Mouse (Mus musculus) heart, adult 2 months (tissue): ENCODE data around the gene Rfx3.

Experiments used
- CTCF ChIP-seq: fragments of 200-600 bp; IDR thresholded peaks from 2 replicates; pipeline ENCODE4 v1.8.1; 2022; ENCODE audit warnings: antibody characterized with exemption, mild to moderate bottlenecking, moderate library complexity
- EP300 ChIP-seq: fragments of 200-500 bp; IDR thresholded peaks from 2 replicates; pipeline ENCODE4 v1.6.1; 2011; ENCODE audit warnings: low read depth, low read length, control low read depth; ENCODE audit not compliant: insufficient read depth

GRCm38 (mm10) chr19:27716274-27716673 lies 294.7 kb downstream of the Rfx3 start:
- TF ChIP-seq EP300 (no peak), CTCF (no peak)
